Comparison of ENCODE assay signal across 8 mouse cellular contexts in the genomic region with DNA sequence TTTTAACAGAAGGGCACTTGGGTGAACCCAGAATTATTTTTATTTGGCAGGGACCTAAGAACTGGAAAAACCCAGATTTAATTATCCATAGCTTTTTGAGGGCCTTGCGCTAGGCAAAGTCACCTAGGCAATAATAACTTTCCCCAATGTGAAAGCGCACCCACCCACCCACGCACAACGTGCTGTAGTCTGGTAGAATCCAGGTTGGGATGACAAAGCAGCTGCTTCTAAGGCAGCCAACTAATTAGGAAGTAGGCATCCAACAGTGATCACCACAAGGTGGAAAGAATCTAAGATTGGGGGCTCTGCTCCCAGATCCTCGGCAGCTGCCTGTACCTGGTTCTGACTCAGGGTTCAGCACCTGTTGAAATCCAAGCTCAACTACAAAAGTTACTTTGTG. TPM values are rescaled to one million over a fixed set of nuclear protein-coding genes. Genes with fewer than 3 reads are reported as not detected.
DNase-seq lines count a peak whose midpoint lies in the region; ATAC-seq lines count a peak whose summit lies in the region.

No protein-coding gene starts in this region.

- WGBS in kidney, embryonic 16.5 days = 43% methylated on average over 5 of the region's 5 CpGs
- WGBS in forebrain, embryonic 10.5 days = 39% methylated on average over 5 of the region's 5 CpGs
- 58% methylated on average over 5 of the region's 5 CpGs for WGBS in neural tube, embryonic 14.5 days

- no peak for ATAC-seq in kidney, embryonic 16.5 days (ENCODE audit: low FRiP score, low TSS enrichment)
- ATAC-seq in neural tube, embryonic 14.5 days (ENCODE audit: low read depth) = no peak

- H3K9ac ChIP-seq in kidney, embryonic 16.5 days (replicated peaks; ENCODE audit: low read length) = peak overlapping the region; percentile 96; the same call in 1 of the 2 replicates
- no peak overlapping the region for H3K9ac ChIP-seq in neural tube, embryonic 14.5 days (replicated peaks; ENCODE audit: low read depth, low read length)

- H3K4me1 ChIP-seq in kidney, embryonic 16.5 days (ENCODE audit: insufficient read depth, low read length) = peaks cover 12% of the 10 kb centered on the region
- peaks cover 25% of the 10 kb centered on the region for H3K4me1 ChIP-seq in forebrain, embryonic 10.5 days
- H3K4me1 ChIP-seq in neural tube, embryonic 14.5 days (ENCODE audit: control insufficient read depth, insufficient read depth, low read length) = peaks cover 15% of the 10 kb centered on the region

- H3K4me3 ChIP-seq in kidney, embryonic 16.5 days (ENCODE audit: low read length) = peak overlapping the region; percentile 93
- peak overlapping the region; percentile 91 for H3K4me3 ChIP-seq in forebrain, embryonic 10.5 days
- H3K4me3 ChIP-seq in neural tube, embryonic 14.5 days (ENCODE audit: low read depth, low read length) = peak overlapping the region; percentile 80; the same call in 1 of the 2 replicates

- DNase-seq in kidney, postnatal 4 days = no peak
- no peak for DNase-seq in forebrain, embryonic 10.5 days (ENCODE audit: extremely low spot score, low spot score)
- peak; percentile 33 to 36 for DNase-seq in layer of hippocampus, postnatal 10 days (ENCODE audit: low spot score in 2 of 2)
- no peak for DNase-seq in c-Kit-positive CD71-positive TER-119-positive erythroid progenitor cells, embryonic 14.5 days (ENCODE audit: low spot score)
- DNase-seq in kidney, adult 9 months = no peak
- no peak for DNase-seq in testis, postnatal 10 days (ENCODE audit: low spot score)

- H3K27me3 ChIP-seq in kidney, embryonic 16.5 days (ENCODE audit: insufficient read depth, low read length) = no peaks in the 10 kb centered on the region
- H3K27me3 ChIP-seq in forebrain, embryonic 10.5 days (ENCODE audit: poor library complexity, severe bottlenecking) = peaks cover 9% of the 10 kb centered on the region
- H3K27me3 ChIP-seq in neural tube, embryonic 14.5 days (ENCODE audit: control insufficient read depth, insufficient read depth, low read length) = no peaks in the 10 kb centered on the region

- no peaks in the 10 kb centered on the region for H3K9me3 ChIP-seq in kidney, embryonic 16.5 days (ENCODE audit: low read length)
- no peaks in the 10 kb centered on the region for H3K9me3 ChIP-seq in forebrain, embryonic 10.5 days
- no peaks in the 10 kb centered on the region for H3K9me3 ChIP-seq in neural tube, embryonic 14.5 days (ENCODE audit: control insufficient read depth, low read length)

- peak overlapping the region; percentile 91 for H3K4me2 ChIP-seq in kidney, embryonic 16.5 days (replicated peaks; ENCODE audit: low read depth, low read length)
- peak overlapping the region; percentile 69 for H3K4me2 ChIP-seq in neural tube, embryonic 14.5 days (ENCODE audit: low read depth, low read length)

- no peaks in the 10 kb centered on the region for H3K36me3 ChIP-seq in kidney, embryonic 16.5 days (ENCODE audit: insufficient read depth, low read length)
- H3K36me3 ChIP-seq in forebrain, embryonic 10.5 days (replicated peaks) = no peaks in the 10 kb centered on the region
- H3K36me3 ChIP-seq in neural tube, embryonic 14.5 days (ENCODE audit: control insufficient read depth, insufficient read depth, low read length) = no peaks in the 10 kb centered on the region

- no peak overlapping the region for H3K27ac ChIP-seq in kidney, embryonic 16.5 days (ENCODE audit: low read length)
- 0 out of 2 replicates have a peak overlapping the region, but pooled peaks have one; percentile 90 for H3K27ac ChIP-seq in forebrain, embryonic 10.5 days
- H3K27ac ChIP-seq in neural tube, embryonic 14.5 days (ENCODE audit: low read depth, low read length) = no peak overlapping the region

RNA-seq across cellular contexts. Expression of a gene that starts 0.5 kb away (rescaled TPM):
- polyA plus RNA-seq in kidney, embryonic 16.5 days (2015; fragmentation: Nextera tagmentation; extraction: Ambion mirVana) = 37.9 and 39.5 TPM in 2 replicates
- polyA plus RNA-seq in forebrain, embryonic 10.5 days (2016; fragmentation: Nextera tagmentation; extraction: Ambion mirVana) = 27.1 and 27.3 TPM in 2 replicates
- total RNA-seq in layer of hippocampus, postnatal 10 days (2021) = 100 to 1,000 TPM; 142 to 170 TPM
- 181 and 182 TPM in 2 replicates for polyA plus RNA-seq in neural tube, embryonic 14.5 days (2014; fragmentation: Nextera tagmentation; extraction: Ambion mirVana)

Comparison
In these comparisons a context has a peak if more than half of its experiments do, and no peak if none do; other contexts are left out.
1. DNase-seq: peak in layer of hippocampus, postnatal 10 days (2 of 2); none in kidney, postnatal 4 days (0 of 2), forebrain, embryonic 10.5 days (single experiment), c-Kit-positive CD71-positive TER-119-positive erythroid progenitor cells, embryonic 14.5 days (single experiment), kidney, adult 9 months (single experiment) and testis, postnatal 10 days (single experiment).
2. Peak in every context shown above with its lines, with median percentiles within 50 percentile points of each other: H3K4me3 ChIP-seq.